Mouse (Mus musculus): ENCODE data around the gene Lrrc56. TPM values are rescaled to one million over a fixed set of nuclear protein-coding genes. Genes with fewer than 3 reads are reported as not detected.
A peak's percentile ranks its signal among the peaks of the same experiment; 100 is the strongest.

Lrrc56 gene
- total RNA-seq, 2 experiments from 2014 or later = 0.62 to 1.4 TPM

- no peak for ATAC-seq (replicated peaks; ENCODE audit: poor library complexity, severe bottlenecking)
Observed at GRCm38 (mm10) chr7:141191796-141192685, 1.9 kb upstream of the Lrrc56 start.

- ATAC-seq (replicated peaks; ENCODE audit: poor library complexity, severe bottlenecking) = no peak
Observed at GRCm38 (mm10) chr7:141192776-141193347, 1.1 kb upstream of the Lrrc56 start.

GRCm38 (mm10) chr7:141193348-141193856 lies 555 bp upstream of the Lrrc56 start:
- ATAC-seq (replicated peaks; ENCODE audit: poor library complexity, severe bottlenecking) = peak; percentile 4; the same call in 1 of the 2 replicates

GRCm38 (mm10) chr7:141194409-141194808 lies 452 bp downstream of the Lrrc56 start:
- ATAC-seq (replicated peaks; ENCODE audit: poor library complexity, severe bottlenecking) = peak; percentile 42

- peak; percentile 65 for ATAC-seq (replicated peaks; ENCODE audit: poor library complexity, severe bottlenecking)
Observed at GRCm38 (mm10) chr7:141194830-141195229, 873 bp downstream of the Lrrc56 start.

- ATAC-seq (replicated peaks; ENCODE audit: poor library complexity, severe bottlenecking) = no peak
Observed at GRCm38 (mm10) chr7:141195754-141196153, 1.8 kb downstream of the Lrrc56 start.

GRCm38 (mm10) chr7:141196619-141197282 lies 2.8 kb downstream of the Lrrc56 start:
- no peak for ATAC-seq (replicated peaks; ENCODE audit: poor library complexity, severe bottlenecking)

- ATAC-seq (replicated peaks; ENCODE audit: poor library complexity, severe bottlenecking) = no peak
Observed at GRCm38 (mm10) chr7:141198121-141198520, 4.2 kb downstream of the Lrrc56 start.

- no peak for ATAC-seq (replicated peaks; ENCODE audit: poor library complexity, severe bottlenecking)
Observed at GRCm38 (mm10) chr7:141204546-141204945, 10.6 kb downstream of the Lrrc56 start.

- no peak for ATAC-seq (replicated peaks; ENCODE audit: poor library complexity, severe bottlenecking)
Observed at GRCm38 (mm10) chr7:141205504-141205903, 11.5 kb downstream of the Lrrc56 start.

GRCm38 (mm10) chr7:141206182-141206937 lies 12.4 kb downstream of the Lrrc56 start:
- ATAC-seq (replicated peaks; ENCODE audit: poor library complexity, severe bottlenecking) = no peak

GRCm38 (mm10) chr7:141209526-141209925 lies 15.6 kb downstream of the Lrrc56 start:
- no peak for ATAC-seq (replicated peaks; ENCODE audit: poor library complexity, severe bottlenecking)

- ATAC-seq (replicated peaks; ENCODE audit: poor library complexity, severe bottlenecking) = no peak
Observed at GRCm38 (mm10) chr7:141210137-141210536, 16.2 kb downstream of the Lrrc56 start.

- no peak for ATAC-seq (replicated peaks; ENCODE audit: poor library complexity, severe bottlenecking)
Observed at GRCm38 (mm10) chr7:141210606-141211131, 16.7 kb downstream of the Lrrc56 start.

- ATAC-seq (replicated peaks; ENCODE audit: poor library complexity, severe bottlenecking) = no peak
Observed at GRCm38 (mm10) chr7:141213133-141213532, 19.2 kb downstream of the Lrrc56 start.

GRCm38 (mm10) chr7:141213605-141214235 lies 19.8 kb downstream of the Lrrc56 start, which contains the start of gene Lmntd2:
TSS of gene Lmntd2 (minus strand) at chr7:141214080.
- ATAC-seq (replicated peaks; ENCODE audit: poor library complexity, severe bottlenecking) = no peak

GRCm38 (mm10) chr7:141214310-141214709 lies 20.4 kb downstream of the Lrrc56 start:
- no peak for ATAC-seq (replicated peaks; ENCODE audit: poor library complexity, severe bottlenecking)

GRCm38 (mm10) chr7:141215101-141215879 lies 21.3 kb downstream of the Lrrc56 start, which contains the start of gene Rassf7:
TSS of gene Rassf7 (plus strand) at chr7:141215860.
- ATAC-seq (replicated peaks; ENCODE audit: poor library complexity, severe bottlenecking) = peak; percentile 86

All from granulocyte monocyte progenitor cell, adult 5-6 weeks (primary cell).